Mouse (Mus musculus) midbrain, embryonic 14.5 days (tissue): ENCODE results near the gene Slc24a3. TPM values are rescaled to one million over a fixed set of nuclear protein-coding genes. Genes with fewer than 3 reads are reported as not detected.

Experiments
- ATAC-seq: fragments of 200-750 bp; cut with Nextera tagmentation; 2 replicates; pipeline ENCODE4 v1.8.0; 2017; ENCODE audit warnings: moderate number of reproducible peaks, moderate library complexity; ENCODE audit not compliant: low FRiP score, low TSS enrichment
- DNase-seq: peaks from one replicate; pipeline ENCODE4 v3.0.0-alpha.2; 2015
- H3K27ac ChIP-seq: fragments of 300-500 bp; sonication (generic); replicated peaks from 2 replicates; pipeline ENCODE4 v1.5.1; 2014; ENCODE audit warnings: mild to moderate bottlenecking, low read depth, low read length, moderate library complexity
- H3K27me3 ChIP-seq: fragments of 300-500 bp; sonication (generic); 2 replicates; pipeline ENCODE4 v1.6.1; 2014; ENCODE audit warnings: low read length, control low read depth, mixed read lengths; ENCODE audit not compliant: control insufficient read depth, insufficient read depth
- H3K36me3 ChIP-seq: fragments of 300-500 bp; sonication (generic); 2 replicates; pipeline ENCODE4 v1.6.1; 2014; ENCODE audit warnings: low read length, control low read depth; ENCODE audit not compliant: control insufficient read depth, insufficient read depth
- H3K4me1 ChIP-seq: fragments of 300-500 bp; sonication (generic); 2 replicates; pipeline ENCODE4 v1.6.1; 2014; ENCODE audit warnings: mild to moderate bottlenecking, antibody characterized with exemption, low read length, control low read depth; ENCODE audit not compliant: control insufficient read depth, insufficient read depth
- H3K4me2 ChIP-seq: fragments of 300-500 bp; sonication (generic); 2 replicates; pipeline ENCODE4 v1.6.1; 2014; ENCODE audit warnings: mild to moderate bottlenecking, low read length, moderate library complexity
- H3K4me3 ChIP-seq: fragments of 300-500 bp; sonication (generic); replicated peaks from 2 replicates; pipeline ENCODE4 v1.5.1; 2014; ENCODE audit warnings: low read depth, low read length
- H3K9ac ChIP-seq: fragments of 300-500 bp; sonication (generic); replicated peaks from 2 replicates; pipeline ENCODE4 v1.6.1; 2014; ENCODE audit warnings: mild to moderate bottlenecking, low read length, moderate library complexity
- H3K9me3 ChIP-seq: fragments of 300-500 bp; sonication (generic); 2 replicates; pipeline ENCODE4 v1.6.1; 2016; ENCODE audit warnings: low read length, control low read depth, mixed read lengths; ENCODE audit not compliant: control insufficient read depth
- WGBS: fragments of 180-500 bp; shearing (Covaris S2); extraction: QIAGEN DNeasy Blood & Tissue Kit; methylation state at CpG from one replicate; pipeline ENCODE4 v1.1.7; 2014; 5-methylcytosine and 5-hydroxymethylcytosine counted together
- polyA plus RNA-seq: library from polyadenylated mRNA; unstranded; fragments of >200 nt; fragmentation: Nextera tagmentation; extraction: Ambion mirVana; gene quantifications from 2 replicates; pipeline ENCODE4 v1.2.1, GENCODE M21; 2014

The Slc24a3 gene
- polyA plus RNA-seq, 1 experiment from 2014 or later, result 13.1 TPM

- Histone ChIP-seq H3K9ac (no peak overlapping the region), H3K4me3 (no peak overlapping the region), H3K9me3 (no peaks in the 10 kb centered on the region), H3K27ac (no peak overlapping the region), H3K27me3 (no peaks in the 10 kb centered on the region), H3K4me2 (no peak overlapping the region), H3K36me3 (no peaks in the 10 kb centered on the region), H3K4me1 (no peaks in the 10 kb centered on the region)
- ATAC-seq (no peak), DNase-seq (no peak)
- WGBS, result 90% methylated on average over 1 of the region's 1 CpGs
These were observed 111.8 kb downstream of the Slc24a3 start for GRCm38 (mm10) chr2:145279336-145279735.

- Histone ChIP-seq H3K36me3 (no peaks in the 10 kb centered on the region), H3K9me3 (no peaks in the 10 kb centered on the region), H3K4me3 (no peak overlapping the region), H3K9ac (no peak overlapping the region), H3K27ac (no peak overlapping the region), H3K27me3 (no peaks in the 10 kb centered on the region), H3K4me1 (no peaks in the 10 kb centered on the region), H3K4me2 (no peak overlapping the region)
- ATAC-seq (no peak), DNase-seq (no peak)
- 77% methylated on average over 2 of the region's 2 CpGs for WGBS
These were observed 116.2 kb downstream of the Slc24a3 start for GRCm38 (mm10) chr2:145283746-145284145.

GRCm38 (mm10) chr2:145288501-145288900 lies 120.9 kb downstream of the Slc24a3 start:
- no peak for DNase-seq
- H3K27me3 ChIP-seq, result no peaks in the 10 kb centered on the region
- H3K9me3 ChIP-seq, result no peaks in the 10 kb centered on the region
- H3K4me3 ChIP-seq, result no peak overlapping the region
- 70% methylated on average over 1 of the region's 1 CpGs for WGBS
- ATAC-seq, result no peak
- H3K27ac ChIP-seq, result no peak overlapping the region
- H3K36me3 ChIP-seq, result no peaks in the 10 kb centered on the region
- H3K4me2 ChIP-seq, result no peak overlapping the region
- no peak overlapping the region for H3K9ac ChIP-seq
- no peaks in the 10 kb centered on the region for H3K4me1 ChIP-seq

GRCm38 (mm10) chr2:145291473-145291872 lies 123.9 kb downstream of the Slc24a3 start:
- H3K9me3 ChIP-seq, result no peaks in the 10 kb centered on the region
- ATAC-seq, result no peak
- no peaks in the 10 kb centered on the region for H3K27me3 ChIP-seq
- H3K4me3 ChIP-seq, result no peak overlapping the region
- no peaks in the 10 kb centered on the region for H3K36me3 ChIP-seq
- H3K4me2 ChIP-seq, result no peak overlapping the region
- no peak overlapping the region for H3K27ac ChIP-seq
- peak; percentile 30 for DNase-seq
- no peaks in the 10 kb centered on the region for H3K4me1 ChIP-seq
- 23% methylated on average over 2 of the region's 2 CpGs for WGBS
- H3K9ac ChIP-seq, result no peak overlapping the region

- ATAC-seq, result no peak
- H3K36me3 ChIP-seq, result no peaks in the 10 kb centered on the region
- H3K4me2 ChIP-seq, result no peak overlapping the region
- H3K4me1 ChIP-seq, result no peaks in the 10 kb centered on the region
- no peak overlapping the region for H3K4me3 ChIP-seq
- WGBS, result 96% methylated on average over 1 of the region's 1 CpGs
- H3K27me3 ChIP-seq, result no peaks in the 10 kb centered on the region
- no peaks in the 10 kb centered on the region for H3K9me3 ChIP-seq
- H3K27ac ChIP-seq, result no peak overlapping the region
- no peak for DNase-seq
- no peak overlapping the region for H3K9ac ChIP-seq
These were observed 124.6 kb downstream of the Slc24a3 start for GRCm38 (mm10) chr2:145292196-145292595.

- Histone ChIP-seq H3K4me3 (no peak overlapping the region), H3K9ac (no peak overlapping the region), H3K27ac (no peak overlapping the region), H3K4me1 (no peaks in the 10 kb centered on the region), H3K4me2 (no peak overlapping the region), H3K9me3 (no peaks in the 10 kb centered on the region), H3K27me3 (no peaks in the 10 kb centered on the region), H3K36me3 (no peaks in the 10 kb centered on the region)
- 45% methylated on average over 1 of the region's 1 CpGs for WGBS
- ATAC-seq (no peak), DNase-seq (peak; percentile 27)
These were observed 125.3 kb downstream of the Slc24a3 start for GRCm38 (mm10) chr2:145292816-145293215.

- Histone ChIP-seq H3K36me3 (no peaks in the 10 kb centered on the region), H3K27me3 (no peaks in the 10 kb centered on the region), H3K4me2 (no peak overlapping the region), H3K4me3 (no peak overlapping the region), H3K9ac (no peak overlapping the region), H3K27ac (no peak overlapping the region), H3K9me3 (no peaks in the 10 kb centered on the region), H3K4me1 (no peaks in the 10 kb centered on the region)
- DNase-seq (no peak), ATAC-seq (no peak)
- 83% methylated on average over 1 of the region's 1 CpGs for WGBS
These were observed 129.4 kb downstream of the Slc24a3 start for GRCm38 (mm10) chr2:145296906-145297305.

GRCm38 (mm10) chr2:145299914-145300699 lies 132.6 kb downstream of the Slc24a3 start:
- no peak overlapping the region for H3K9ac ChIP-seq
- no peaks in the 10 kb centered on the region for H3K27me3 ChIP-seq
- no peaks in the 10 kb centered on the region for H3K36me3 ChIP-seq
- no peaks in the 10 kb centered on the region for H3K4me1 ChIP-seq
- H3K27ac ChIP-seq, result no peak overlapping the region
- no peak overlapping the region for H3K4me2 ChIP-seq
- no peak overlapping the region for H3K4me3 ChIP-seq
- 90% methylated on average over 5 of the region's 5 CpGs for whole genome bisulfite sequencing
- no peaks in the 10 kb centered on the region for H3K9me3 ChIP-seq
- ATAC-seq (no peak), DNase-seq (no peak)

- WGBS, result 81% methylated on average over 2 of the region's 2 CpGs
- Histone ChIP-seq H3K4me2 (no peak overlapping the region), H3K9me3 (no peaks in the 10 kb centered on the region), H3K4me1 (no peaks in the 10 kb centered on the region), H3K9ac (no peak overlapping the region), H3K27me3 (no peaks in the 10 kb centered on the region), H3K4me3 (no peak overlapping the region), H3K27ac (no peak overlapping the region), H3K36me3 (no peaks in the 10 kb centered on the region)
- ATAC-seq (no peak), DNase-seq (no peak)
These were observed 139.8 kb downstream of the Slc24a3 start for GRCm38 (mm10) chr2:145307231-145307883.
